Mouse (Mus musculus) neutrophil, adult 83 days (primary cell): Measurements from ENCODE around the gene Sdc3. TPM values are rescaled to one million over a fixed set of nuclear protein-coding genes. Genes with fewer than 3 reads are reported as not detected.

Experiments used
- total RNA-seq, 2 experiments: library from RNA; stranded (reverse); gene quantifications; one replicate each; pipeline ENCODE4 v1.2.4; 2023

Gene Sdc3
- 1 to 10 TPM; 6.3 to 7.7 TPM for total RNA-seq

DNA sequence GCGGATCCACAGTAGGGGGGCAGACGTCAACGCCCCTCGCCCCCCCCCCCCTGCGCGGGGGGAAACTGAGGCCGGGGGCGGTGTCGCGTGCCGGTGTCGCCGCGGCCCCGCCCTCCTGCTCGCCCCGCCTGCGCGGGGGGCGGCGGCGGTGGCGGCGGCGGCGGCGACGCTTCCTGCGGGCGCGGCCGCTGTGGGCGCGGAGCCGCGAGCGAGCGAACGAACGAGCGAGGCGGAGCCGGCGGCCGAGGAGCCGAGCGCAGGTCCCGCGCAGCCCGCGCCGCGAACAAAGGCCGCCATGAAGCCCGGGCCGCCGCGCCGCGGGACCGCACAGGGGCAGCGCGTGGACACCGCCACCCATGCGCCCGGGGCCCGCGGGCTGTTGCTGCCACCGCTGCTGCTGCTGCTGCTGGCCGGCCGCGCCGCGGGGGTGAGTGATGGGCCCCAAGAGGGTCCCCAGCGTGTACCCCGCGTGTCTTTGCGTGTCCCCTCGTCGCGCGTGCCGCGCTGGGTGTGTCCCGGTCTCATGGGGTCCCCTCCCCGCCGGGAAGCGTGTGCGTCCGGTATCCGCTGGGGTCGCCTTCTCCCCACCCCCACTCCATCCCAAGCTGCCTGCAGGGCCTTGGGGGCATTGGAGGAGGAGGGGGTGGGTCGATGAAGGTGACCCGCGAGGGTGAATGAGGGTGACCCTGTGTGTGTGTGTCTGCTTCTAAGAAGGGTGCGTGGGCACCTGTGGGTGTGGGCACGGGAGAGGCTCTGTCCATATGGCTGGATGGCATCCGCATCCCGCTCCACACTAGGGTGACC lies at the start of gene Sdc3:
TSS of gene Sdc3 (plus strand) at position 162 of the 804 bp plus-strand sequence.

Other genes starting within 250 kb of the Sdc3 start
- 1 to 10 TPM in 1 of 2 experiments, under 1 TPM in 1; 0.70 to 1.5 TPM for gene Nkain1, start 218.4 kb upstream of the Sdc3 start, total RNA-seq
- 10 to 100 TPM; 54.7 to 57.8 TPM for gene Pum1, start 129.2 kb upstream of the Sdc3 start, total RNA-seq
- 100 to 1,000 TPM; 659 to 727 TPM for gene Laptm5, start 120.6 kb downstream of the Sdc3 start, total RNA-seq
- gene Matn1, start 151.8 kb downstream of the Sdc3 start, total RNA-seq, result under 1 TPM; 0.20 to 0.28 TPM